Mouse (Mus musculus) heart, postnatal 0 days (tissue): Measurements from ENCODE around the gene Gk5.

Source experiments
- CTCF ChIP-seq: IDR thresholded peaks from 2 replicates; pipeline ENCODE4 v1.5.1; 2016; ENCODE audit warnings: antibody characterized with exemption, control low read depth, low read depth
- EP300 ChIP-seq: IDR thresholded peaks from 2 replicates; pipeline ENCODE4 v1.6.1; 2016; ENCODE audit warnings: antibody characterized with exemption, low read depth

DNA sequence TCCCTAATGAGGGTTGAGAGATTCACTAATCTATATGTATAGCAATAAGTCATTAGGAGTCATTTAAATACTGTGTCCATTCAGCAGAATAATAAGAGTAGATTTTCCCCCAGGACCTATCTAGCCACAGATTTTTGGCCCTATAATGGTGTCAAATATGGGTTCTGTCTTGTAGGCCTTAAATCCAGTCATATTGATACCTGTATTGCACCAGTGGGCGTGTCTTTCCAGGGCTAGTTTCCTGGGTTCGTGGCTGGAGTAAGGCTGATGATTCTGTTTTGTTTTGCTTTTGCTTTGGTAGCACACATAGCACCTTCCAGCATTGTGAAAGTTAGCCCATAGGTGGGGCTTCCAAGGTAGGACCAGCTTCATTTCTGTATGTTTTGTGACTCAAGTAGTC, 95.0 kb downstream of the Gk5 start:
- TF ChIP-seq CTCF (no peak), EP300 (no peak)
